Mouse (Mus musculus) MEL (cell line): ENCODE data around the gene Lhx5. TPM values are rescaled to one million over a fixed set of nuclear protein-coding genes. Genes with fewer than 3 reads are reported as not detected.

Experiments used
- DNase-seq: peaks from one replicate; pipeline ENCODE4 v3.0.0; 2011; ENCODE audit warnings: low read depth, low spot score
- H3K27ac ChIP-seq: 2 replicates; pipeline ENCODE4 v1.5.1; 2012; ENCODE audit warnings: low read depth, mild to moderate bottlenecking, control low read depth, low read length, moderate library complexity; ENCODE audit not compliant: control insufficient read depth
- H3K27me3 ChIP-seq, 2 experiments: fragments of 150-350 bp in 1 of 2; sonication (generic) in 1 of 2; 2 replicates each; pipeline ENCODE4 v1.6.1; 2012; ENCODE audit warnings: low read length in 2 of 2, mild to moderate bottlenecking in 2 of 2, improper control_type of control experiment in 1 of 2, moderate library complexity in 1 of 2; ENCODE audit not compliant: insufficient read depth in 2 of 2, control insufficient read depth in 1 of 2
- H3K36me3 ChIP-seq, 2 experiments: 2 replicates each; pipeline ENCODE4 v1.6.1; 2012 to 2014; ENCODE audit warnings: low read length in 2 of 2, improper control_type of control experiment in 1 of 2, inconsistent platforms in 1 of 2, mild to moderate bottlenecking in 1 of 2; ENCODE audit not compliant: insufficient read depth in 2 of 2, control insufficient read depth in 1 of 2
- H3K4me1 ChIP-seq, 2 experiments: fragments of 150-350 bp in 1 of 2; sonication (generic) in 1 of 2; 2 replicates each; pipeline ENCODE4 v1.6.1; 2012; ENCODE audit warnings: low read length in 2 of 2, improper control_type of control experiment in 1 of 2, mild to moderate bottlenecking in 1 of 2; ENCODE audit not compliant: insufficient read depth in 2 of 2, control insufficient read depth in 1 of 2
- H3K4me3 ChIP-seq, 2 experiments: fragments of 150-350 bp in 1 of 2; sonication (generic) in 1 of 2; 2 replicates each; pipeline ENCODE4 v1.5.1; 2012; ENCODE audit warnings: low read depth in 2 of 2, low read length in 2 of 2, mild to moderate bottlenecking in 2 of 2, moderate library complexity in 2 of 2, control low read depth in 1 of 2, improper control_type of control experiment in 1 of 2; ENCODE audit not compliant: control insufficient read depth in 1 of 2, insufficient read depth in 1 of 2
- H3K79me2 ChIP-seq: 2 replicates; pipeline ENCODE4 v1.6.1; 2012; ENCODE audit warnings: mild to moderate bottlenecking, low read length, moderate library complexity; ENCODE audit not compliant: control insufficient read depth, poor library complexity, insufficient read depth
- H3K9ac ChIP-seq: 2 replicates; pipeline ENCODE4 v1.6.1; 2012; ENCODE audit warnings: low read depth, mild to moderate bottlenecking, control low read depth, low read length, moderate library complexity; ENCODE audit not compliant: control insufficient read depth, poor library complexity, severe bottlenecking
- H3K9me3 ChIP-seq: fragments of 150-350 bp; sonication (generic); replicated peaks from 2 replicates; pipeline ENCODE4 v1.6.1; 2012; ENCODE audit warnings: mild to moderate bottlenecking, low read length, improper control_type of control experiment, moderate library complexity; ENCODE audit not compliant: insufficient read depth
- BHLHE40 ChIP-seq: IDR thresholded peaks from 2 replicates; pipeline ENCODE4 v1.6.1; 2012; ENCODE audit warnings: low read depth, mild to moderate bottlenecking, inconsistent platforms, low read length, improper control_type of control experiment, borderline replicate concordance
- CHD1 ChIP-seq: IDR thresholded peaks from 2 replicates; pipeline ENCODE4 v1.6.1; 2012; ENCODE audit warnings: low read depth, mild to moderate bottlenecking, inconsistent platforms, low read length, improper control_type of control experiment
- CTCF ChIP-seq, 3 experiments: IDR thresholded peaks in 2 of 3; conservative IDR thresholded peaks in 1 of 3; 2 replicates each; pipeline ENCODE4 v1.5.1; 2011 to 2012; ENCODE audit warnings: low read length in 3 of 3, low read depth in 2 of 3, mild to moderate bottlenecking in 2 of 3, improper control_type of control experiment in 1 of 3, inconsistent platforms in 1 of 3, mixed read lengths in 1 of 3, moderate library complexity in 1 of 3; ENCODE audit not compliant: control insufficient read depth in 1 of 3, insufficient read depth in 1 of 3, poor library complexity in 1 of 3, severe bottlenecking in 1 of 3
- ETS1 ChIP-seq: IDR thresholded peaks from 2 replicates; pipeline ENCODE4 v1.6.1; 2012; ENCODE audit warnings: low read depth, mild to moderate bottlenecking, inconsistent platforms, low read length, improper control_type of control experiment, moderate library complexity
- GATA1 ChIP-seq: IDR thresholded peaks from 2 replicates; pipeline ENCODE4 v1.6.1; 2011; ENCODE audit warnings: low read depth, low read length, improper control_type of control experiment
- KAT2A ChIP-seq: conservative IDR thresholded peaks from 2 replicates; pipeline ENCODE4 v1.6.1; 2012; ENCODE audit warnings: low read depth, low read length, improper control_type of control experiment, inconsistent platforms
- MAFK ChIP-seq: IDR thresholded peaks from 2 replicates; pipeline ENCODE4 v1.6.1; 2011; ENCODE audit warnings: low read depth, mild to moderate bottlenecking, low read length, improper control_type of control experiment, borderline replicate concordance
- MAZ ChIP-seq: IDR thresholded peaks from 2 replicates; pipeline ENCODE4 v1.6.1; 2012; ENCODE audit warnings: low read depth, mild to moderate bottlenecking, inconsistent platforms, low read length, improper control_type of control experiment
- MEF2A ChIP-seq: IDR thresholded peaks from 2 replicates; pipeline ENCODE4 v1.6.1; 2014; ENCODE audit warnings: low read depth, mild to moderate bottlenecking, inconsistent platforms, low read length, improper control_type of control experiment; ENCODE audit not compliant: poor library complexity, insufficient replicate concordance, severe bottlenecking; ENCODE audit errors: extremely low read depth
- MYC ChIP-seq: IDR thresholded peaks from 2 replicates; pipeline ENCODE4 v1.6.1; 2011; ENCODE audit warnings: low read depth, mild to moderate bottlenecking, low read length, improper control_type of control experiment, moderate library complexity
- NRF1 ChIP-seq: IDR thresholded peaks from 2 replicates; pipeline ENCODE4 v1.6.1; 2014; ENCODE audit warnings: low read depth, mild to moderate bottlenecking, inconsistent platforms, low read length, improper control_type of control experiment, moderate library complexity; ENCODE audit not compliant: poor library complexity, insufficient read depth, severe bottlenecking
- POLR2A ChIP-seq, 2 experiments: IDR thresholded peaks; 2 replicates each; pipeline ENCODE4 v1.6.1; 2011 to 2012; ENCODE audit warnings: low read length in 2 of 2, mild to moderate bottlenecking in 2 of 2, control low read depth in 1 of 2, improper control_type of control experiment in 1 of 2, low read depth in 1 of 2, moderate library complexity in 1 of 2; ENCODE audit not compliant: control insufficient read depth in 1 of 2, insufficient read depth in 1 of 2, poor library complexity in 1 of 2
- POLR2AphosphoS2 ChIP-seq: IDR thresholded peaks from 2 replicates; pipeline ENCODE4 v1.6.1; 2011; ENCODE audit warnings: low read length, improper control_type of control experiment
- RAD21 ChIP-seq: IDR thresholded peaks from 2 replicates; pipeline ENCODE4 v1.6.1; 2011; ENCODE audit warnings: mild to moderate bottlenecking, low read depth, low read length, improper control_type of control experiment
- SIN3A ChIP-seq: IDR thresholded peaks from 2 replicates; pipeline ENCODE4 v1.6.1; 2012; ENCODE audit warnings: low read length, improper control_type of control experiment, inconsistent platforms
- SMC3 ChIP-seq: IDR thresholded peaks from 2 replicates; pipeline ENCODE4 v1.6.1; 2011; ENCODE audit warnings: low read depth, low read length, improper control_type of control experiment
- TAL1 ChIP-seq: IDR thresholded peaks from 2 replicates; pipeline ENCODE4 v1.6.1; 2012; ENCODE audit warnings: mild to moderate bottlenecking, inconsistent platforms, low read length, moderate library complexity, mixed read lengths
- USF1 ChIP-seq: IDR thresholded peaks from 2 replicates; pipeline ENCODE4 v1.6.1; 2014; ENCODE audit warnings: low read depth, mild to moderate bottlenecking, inconsistent platforms, low read length, improper control_type of control experiment, moderate library complexity
- ZC3H11A ChIP-seq: IDR thresholded peaks from 2 replicates; pipeline ENCODE4 v1.6.1; 2012; ENCODE audit warnings: low read depth, mild to moderate bottlenecking, inconsistent platforms, low read length, improper control_type of control experiment
- ZMIZ1 ChIP-seq: IDR thresholded peaks from 2 replicates; pipeline ENCODE4 v1.6.1; 2012; ENCODE audit warnings: low read depth, mild to moderate bottlenecking, inconsistent platforms, low read length, improper control_type of control experiment, moderate library complexity
- polyA plus RNA-seq, 2 experiments: library from polyadenylated mRNA; stranded (reverse) in 1 of 2; unstranded in 1 of 2; fragments of >175 nt in 1 of 2; fragments of >200 nt in 1 of 2; gene quantifications; 2 replicates each; pipeline versions ENCODE4 v1.2.1 to v1.2.4; 2012; ENCODE audit warnings: low replicate concordance in 2 of 2, low read depth in 1 of 2; ENCODE audit not compliant: insufficient read length in 2 of 2, insufficient read depth in 1 of 2, missing spikeins in 1 of 2
- total RNA-seq: library from RNA; depleted of rRNA; stranded (reverse); fragments of 300-350 nt; gene quantifications from 2 replicates; pipeline ENCODE4 v1.2.3, GENCODE M21; 2012

Gene Lhx5
- total and polyA plus RNA-seq, 3 experiments = not detected

- no peaks in the 10 kb centered on the region for H3K36me3 ChIP-seq
- no peaks in the 10 kb centered on the region for H3K9me3 ChIP-seq
- peak; percentile 92 for TF ChIP-seq MAFK
- TF ChIP-seq USF1 = no peak
- TF ChIP-seq, all 39 proteins: peak for 1
- no peak overlapping the region for H3K4me3 ChIP-seq
- H3K27ac ChIP-seq = no peak overlapping the region
- H3K9ac ChIP-seq = no peak overlapping the region
- peaks cover 0 to 6% of the 10 kb centered on the region in 2 experiments; a peak in 1 of 4 replicates for H3K4me1 ChIP-seq
- DNase-seq = no peak
- no peaks in the 10 kb centered on the region for H3K79me2 ChIP-seq
- H3K27me3 ChIP-seq = no peaks in the 10 kb centered on the region
Measured at GRCm38 (mm10) chr5:120477993-120478392, 46.5 kb downstream of the Lhx5 start.

- Histone ChIP-seq H3K36me3 (no peaks in the 10 kb centered on the region), H3K79me2 (no peaks in the 10 kb centered on the region), H3K9me3 (no peaks in the 10 kb centered on the region), H3K4me1 (no peaks in the 10 kb centered on the region), H3K9ac (no peak overlapping the region), H3K4me3 (no peak overlapping the region), H3K27ac (no peak overlapping the region), H3K27me3 (no peaks in the 10 kb centered on the region)
- DNase-seq = peak; percentile 45
- TF ChIP-seq ZMIZ1 = no peak
- TF ChIP-seq RAD21 = peak; percentile 34
- no peak for TF ChIP-seq USF1
- no peak for TF ChIP-seq MAFK
- TF ChIP-seq POLR2AphosphoS2 = no peak
- TF ChIP-seq CHD1 = no peak
- TF ChIP-seq TAL1 = no peak
- no peak for TF ChIP-seq KAT2A
- no peak for TF ChIP-seq MAZ
- TF ChIP-seq BHLHE40 = 0 out of 2 replicates have a peak, but pooled peaks have one; percentile 9
- peak in 2 of 3 experiments; percentile 47 to 58; a peak in 4 of 6 replicates for TF ChIP-seq CTCF (IDR thresholded peaks at IDR 0.05 in 2 of 3, conservative IDR thresholded peaks at IDR 0.05 in 1 of 3; ENCODE audit: control insufficient read depth in 1 of 3, insufficient read depth in 1 of 3, low read depth in 2 of 3, low read length in 3 of 3, poor library complexity in 1 of 3, severe bottlenecking in 1 of 3)
- TF ChIP-seq ETS1 = no peak
- TF ChIP-seq ZC3H11A = peak; percentile 41; the same call in 1 of the 2 replicates
- no peak for TF ChIP-seq MEF2A
- TF ChIP-seq MYC = no peak
- TF ChIP-seq SMC3 = peak; percentile 43
- no peak for TF ChIP-seq GATA1
- TF ChIP-seq NRF1 = no peak
- TF ChIP-seq SIN3A = no peak
- no peak for TF ChIP-seq POLR2A (IDR thresholded peaks at IDR 0.05; ENCODE audit: control insufficient read depth in 1 of 2, insufficient read depth in 1 of 2, low read depth in 1 of 2, low read length in 2 of 2, poor library complexity in 1 of 2)
Measured at GRCm38 (mm10) chr5:120479538-120479937, 48.0 kb downstream of the Lhx5 start.
